Mouse (Mus musculus): ENCODE measurements around the gene Tor2a.

Tor2a gene

DNA sequence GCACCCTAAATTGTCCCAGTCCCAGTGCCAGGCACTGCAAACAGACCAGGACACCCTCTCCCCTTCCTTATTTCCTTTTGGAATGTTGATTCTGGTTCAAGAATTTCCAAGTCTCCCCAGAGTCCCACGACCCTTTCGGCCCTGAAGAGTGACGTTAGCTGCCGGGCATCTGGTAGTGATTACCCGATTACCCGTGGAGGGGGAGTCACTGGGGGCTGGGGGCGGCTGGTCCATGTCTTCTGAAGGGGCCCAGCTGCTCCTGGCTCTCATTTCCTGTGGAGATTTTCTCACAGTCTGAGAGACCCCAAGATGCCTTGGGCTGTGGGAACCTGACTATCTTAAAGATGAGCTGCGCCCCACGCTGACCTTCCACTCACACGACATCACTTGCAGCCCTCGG, 26.2 kb upstream of the Tor2a start:
- no peak for DNase-seq

DNA sequence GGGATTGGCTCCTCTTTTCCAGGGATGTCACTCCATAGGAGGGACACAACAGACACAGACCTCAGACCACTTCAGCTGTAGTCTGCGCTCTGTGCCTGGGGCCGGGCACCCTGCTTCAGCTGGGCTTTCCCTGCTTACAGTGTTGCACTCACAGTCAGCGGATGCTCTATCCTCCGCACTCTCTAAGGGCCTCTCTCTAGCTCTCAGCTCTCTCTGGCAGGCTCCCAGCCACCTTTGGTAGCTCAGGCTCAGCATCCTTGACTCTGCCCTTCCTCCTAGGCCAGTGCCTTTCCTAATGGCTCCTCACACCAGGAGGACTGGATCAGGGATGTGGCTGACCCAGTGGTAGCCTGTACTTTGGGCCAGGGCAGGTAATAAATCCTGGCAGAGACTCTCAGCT, 25.1 kb upstream of the Tor2a start:
- no peak for DNase-seq

DNA sequence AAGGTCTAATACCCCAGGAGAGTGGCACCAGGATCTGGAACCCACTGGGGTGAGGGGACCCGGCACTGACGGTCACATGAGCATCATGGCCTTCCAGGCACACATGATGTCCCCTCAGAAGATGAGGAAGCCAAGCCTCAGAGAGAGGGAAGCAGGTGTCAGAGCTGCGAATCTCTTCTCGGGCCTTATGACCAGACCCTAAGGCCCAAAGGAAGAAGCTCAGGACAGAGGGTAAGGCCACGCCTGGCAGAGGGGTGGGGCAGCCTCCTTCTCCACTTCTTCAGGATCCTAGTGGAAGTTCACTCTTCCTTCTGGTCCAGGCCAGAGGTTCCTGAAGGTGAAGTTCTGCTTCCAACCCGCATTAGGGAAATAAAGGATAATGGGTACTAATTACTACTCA, 24.3 kb upstream of the Tor2a start:
- DNase-seq = no peak

DNA sequence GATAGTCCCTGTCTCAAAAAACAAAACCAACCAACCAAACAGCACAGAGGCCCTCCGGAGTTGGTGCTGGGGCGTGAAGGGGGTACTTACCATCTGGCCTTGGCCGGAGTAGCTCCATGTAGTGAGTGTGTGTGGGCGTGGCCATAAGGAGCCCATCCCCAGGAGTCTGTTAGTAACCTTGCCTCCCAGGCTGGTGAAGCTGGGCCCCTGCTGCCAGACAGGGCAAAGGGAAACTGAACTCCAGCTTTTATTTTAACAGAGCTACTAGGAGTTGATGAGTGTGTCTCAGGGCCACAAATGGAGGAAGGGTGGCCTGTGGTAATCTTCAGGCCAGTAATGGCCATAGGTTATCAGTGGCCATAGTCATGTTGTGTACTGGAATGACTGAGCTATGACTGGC, 22.6 kb upstream of the Tor2a start:
- no peak for DNase-seq

DNA sequence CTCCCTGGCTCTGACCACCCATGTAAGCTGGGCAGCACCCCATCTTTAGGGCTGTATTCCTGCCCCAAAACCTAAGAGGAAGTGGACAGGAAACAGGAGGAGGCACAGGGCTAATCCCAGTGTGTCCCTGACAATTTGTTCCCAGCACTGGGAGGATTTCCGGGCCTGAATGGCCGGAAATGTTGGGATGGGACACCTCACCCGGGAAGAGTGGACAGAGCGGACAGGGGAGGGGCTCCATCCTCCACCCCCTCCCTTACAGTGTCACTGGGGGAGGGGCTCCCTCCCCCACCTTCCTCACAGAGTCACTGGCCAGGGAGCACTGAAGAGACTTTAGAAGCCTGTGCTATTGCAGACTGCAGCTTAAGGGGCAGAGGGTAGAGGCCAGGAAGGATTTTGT, 22.1 kb upstream of the Tor2a start:
- DNase-seq = no peak

DNA sequence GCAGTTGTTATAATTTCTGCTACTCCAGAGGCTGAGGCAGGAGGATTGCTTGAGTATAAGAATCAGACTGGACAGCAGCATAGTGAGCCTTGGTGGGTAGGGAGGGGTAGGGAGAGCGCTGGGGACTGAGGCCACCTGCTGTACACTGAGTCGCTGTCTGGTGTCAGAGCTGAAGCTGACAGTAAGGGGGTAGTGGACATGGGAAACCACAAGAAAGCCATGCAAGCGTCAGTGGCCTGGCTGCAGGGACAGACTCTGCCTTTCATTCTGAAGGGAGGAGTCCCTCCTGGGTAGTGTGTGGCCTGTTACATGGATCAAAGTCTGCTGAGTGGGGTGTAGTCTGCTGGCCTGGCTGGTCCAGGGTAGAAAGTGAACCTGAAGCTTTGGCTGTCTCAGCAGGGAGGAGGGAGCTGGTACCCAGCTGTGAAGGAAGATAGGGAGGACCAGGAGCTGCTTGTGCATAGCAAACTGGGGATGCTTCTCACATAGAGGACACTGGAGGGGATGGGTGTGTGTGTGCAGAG, 20.7 kb upstream of the Tor2a start:
- DNase-seq = no peak

DNA sequence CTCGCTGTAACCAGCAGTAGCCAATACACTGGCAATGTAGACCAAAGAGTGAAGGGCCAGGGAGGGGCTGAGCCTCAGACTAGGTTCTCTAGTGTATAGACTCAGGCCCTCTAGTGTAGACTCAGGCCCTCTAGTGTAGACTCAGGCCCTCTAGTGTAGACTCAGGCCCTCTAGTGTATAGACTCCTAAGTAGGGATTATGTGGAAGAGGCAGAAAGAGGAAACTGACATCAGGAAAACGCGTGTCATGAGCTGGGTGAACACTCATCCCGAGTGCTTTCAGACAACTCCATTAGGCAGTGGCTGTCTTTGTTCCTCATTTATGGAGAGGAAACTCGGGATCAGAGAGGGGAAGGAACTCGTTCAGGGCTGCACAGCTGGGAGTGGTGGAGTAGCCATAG, 20.0 kb upstream of the Tor2a start:
- DNase-seq = no peak

DNA sequence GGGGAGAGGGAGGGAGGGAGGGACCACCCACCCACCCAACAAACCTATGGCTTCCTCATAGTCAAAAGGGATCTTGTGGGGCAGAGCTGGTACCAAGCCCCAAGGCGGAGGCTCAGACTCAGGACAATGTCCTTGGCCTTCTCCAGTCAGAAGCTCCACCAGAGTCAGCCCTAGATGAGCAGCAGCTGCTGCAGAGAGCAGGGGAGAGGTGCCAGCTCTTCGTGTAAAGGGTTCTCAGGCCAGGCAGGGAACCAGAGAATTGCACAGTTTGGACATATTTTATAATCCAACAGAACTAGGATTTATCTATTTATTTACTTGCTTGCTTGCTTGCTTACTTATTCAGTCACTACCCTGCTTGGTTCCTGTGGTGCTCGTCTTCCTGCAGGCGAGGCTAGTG, 17.7 kb upstream of the Tor2a start:
- no peak for DNase-seq

DNA sequence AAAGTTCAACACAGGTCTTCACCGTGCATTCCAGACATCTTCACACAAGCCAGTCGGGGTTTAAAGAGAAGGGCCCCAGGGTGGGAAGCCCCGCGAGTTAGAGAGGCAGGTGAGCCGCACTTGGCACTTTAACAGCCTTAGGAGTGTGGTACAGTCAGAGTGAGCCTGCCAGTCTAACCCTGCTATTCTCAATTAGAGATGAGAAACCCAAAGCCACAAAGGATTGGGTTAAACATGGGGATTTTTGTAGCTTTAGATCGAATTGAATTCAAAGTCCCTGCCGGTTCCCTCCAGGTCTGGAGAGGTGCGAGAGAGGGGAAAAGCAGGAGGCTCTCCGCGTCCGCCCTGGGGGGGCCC, 16.1 kb upstream of the Tor2a start, which contains the start of gene 6330409D20Rik:
Gene 6330409D20Rik (minus strand): TSS at position 101 of the 357 bp plus-strand sequence.
- no peak for DNase-seq

DNA sequence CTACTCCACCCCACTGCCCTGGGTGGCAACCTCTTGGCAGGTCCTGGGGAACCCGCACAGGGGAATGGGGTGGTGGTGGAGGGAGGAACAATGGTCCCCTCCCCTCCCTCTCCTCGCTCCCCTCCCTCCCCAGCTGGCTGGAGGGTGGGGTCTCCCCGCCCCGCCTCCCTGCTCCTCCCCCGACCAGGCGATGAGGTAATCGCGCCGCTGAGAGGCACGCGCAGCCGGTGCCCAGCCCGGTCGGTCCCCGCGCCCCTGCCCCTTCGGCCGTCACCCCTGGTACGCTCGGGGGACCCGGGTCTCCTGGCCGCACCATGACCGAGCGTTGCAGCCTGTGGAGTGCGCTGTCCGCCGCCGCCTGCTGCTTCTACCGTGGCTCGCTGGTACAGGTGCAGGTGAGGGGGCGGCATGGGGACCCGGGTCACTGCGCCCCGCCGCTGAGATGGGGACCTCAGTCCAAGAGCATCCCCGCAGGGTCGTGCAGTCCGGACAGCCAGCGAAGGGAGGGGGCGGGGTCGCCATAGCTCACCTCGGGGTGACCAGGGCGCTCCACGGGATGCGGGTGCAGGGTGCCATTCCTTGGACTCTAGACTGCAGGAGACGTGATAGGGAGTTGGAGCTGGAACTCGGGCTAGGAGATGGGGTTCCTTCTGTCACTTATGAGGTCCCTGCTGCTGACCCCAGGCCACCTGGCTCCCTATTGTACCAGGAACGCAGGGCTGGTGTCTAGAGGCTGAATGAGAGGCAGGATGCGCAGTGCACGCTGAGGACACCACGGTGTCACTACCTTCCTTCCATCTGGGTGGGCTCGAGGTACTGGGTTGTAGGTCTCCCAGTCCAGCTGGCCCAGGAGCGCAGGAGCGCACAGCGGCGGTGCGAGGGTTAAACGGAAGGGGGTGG, 15.5 kb upstream of the Tor2a start:
- DNase-seq = peak; percentile 69 to 84

DNA sequence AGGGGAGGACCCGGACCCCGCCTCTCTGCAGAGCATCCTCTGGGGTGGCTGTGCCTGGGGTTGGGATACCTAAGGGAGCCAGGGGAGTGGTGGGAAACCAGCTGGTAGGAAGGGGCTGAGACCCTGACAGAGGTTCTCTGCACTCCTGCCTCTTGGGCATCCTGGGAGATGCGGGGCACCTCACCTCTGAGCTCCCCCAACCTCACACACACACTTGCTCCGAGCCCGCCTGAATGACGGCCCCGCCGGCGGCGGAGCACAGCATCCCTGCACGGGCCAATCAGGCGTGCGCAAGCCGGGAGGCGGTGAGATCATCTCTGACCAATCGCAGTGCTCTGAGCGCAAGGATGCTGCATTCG, 14.9 kb upstream of the Tor2a start:
- DNase-seq = peak; percentile 89 to 93

DNA sequence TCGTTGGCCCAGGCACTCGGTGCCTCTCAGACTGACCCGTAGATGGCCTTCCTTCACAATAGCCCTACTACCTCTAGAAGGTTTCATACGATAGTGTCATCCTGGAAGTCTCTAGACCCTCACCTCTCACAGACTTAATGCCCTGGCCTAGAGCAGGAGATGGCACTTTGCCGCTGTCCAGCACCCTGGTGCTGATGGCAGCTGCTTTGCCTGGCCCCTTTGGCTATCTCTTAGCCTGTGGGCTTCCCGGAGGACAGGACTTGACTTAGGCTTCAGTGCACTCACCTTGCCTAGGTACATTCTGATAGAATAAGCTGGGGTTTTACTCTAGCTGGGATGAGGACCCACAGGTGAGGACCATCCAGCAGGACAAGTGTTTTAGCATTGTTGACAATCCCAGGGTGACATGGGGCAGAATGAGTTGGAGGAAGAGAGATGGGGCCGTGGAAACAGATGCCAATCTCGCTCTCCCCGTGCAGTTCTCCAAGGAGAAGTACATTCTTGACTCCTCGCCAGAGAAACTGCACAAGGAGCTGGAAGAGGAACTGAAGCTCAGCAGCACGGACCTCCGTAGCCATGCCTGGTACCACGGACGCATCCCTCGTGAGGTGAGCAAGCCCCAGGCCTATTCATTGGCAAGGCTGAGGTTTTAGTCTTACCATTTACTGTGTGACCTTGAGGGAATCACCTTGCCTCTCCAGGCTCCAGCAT, 12.6 kb upstream of the Tor2a start:
- no peak for DNase-seq

DNA sequence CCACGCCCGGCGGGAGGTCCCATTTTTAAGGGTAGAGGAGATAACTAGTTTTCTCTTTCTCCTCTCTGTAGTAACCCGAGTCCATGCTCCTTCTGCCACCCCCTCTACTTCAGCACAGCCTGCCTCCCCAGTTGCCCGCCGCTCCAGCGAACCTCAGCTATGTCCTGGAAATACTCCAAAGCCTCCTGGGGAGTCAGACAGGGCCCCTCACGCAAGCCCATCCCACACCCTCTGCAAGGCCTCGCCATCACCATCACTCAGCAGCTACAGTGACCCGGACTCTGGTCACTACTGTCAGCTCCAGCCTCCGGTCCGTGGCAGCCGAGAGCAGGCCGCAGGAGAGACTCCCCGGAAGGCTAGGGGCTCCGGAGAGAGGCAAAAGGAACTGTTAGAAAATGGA, 8.0 kb upstream of the Tor2a start:
- no peak for DNase-seq

DNA sequence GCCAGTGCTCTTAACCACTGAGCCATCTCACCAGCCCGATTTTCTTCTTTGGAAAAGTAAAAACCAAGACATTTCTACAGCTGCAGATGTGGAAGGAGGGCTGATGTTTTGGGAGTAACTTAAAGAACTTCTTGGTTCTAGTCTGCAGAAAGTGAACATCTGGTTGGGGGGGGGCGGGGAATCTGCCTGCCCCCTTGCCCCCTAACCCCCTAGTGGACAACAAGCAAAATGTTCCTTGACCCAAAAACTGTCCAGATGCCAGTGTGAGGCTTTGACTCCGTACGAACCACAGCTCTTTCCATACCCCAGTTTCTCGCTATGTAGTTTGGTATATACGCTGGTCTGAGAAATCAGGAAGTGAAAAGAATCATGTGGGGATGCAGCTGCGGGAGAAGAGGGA, 6.8 kb upstream of the Tor2a start:
- no peak for DNase-seq

DNA sequence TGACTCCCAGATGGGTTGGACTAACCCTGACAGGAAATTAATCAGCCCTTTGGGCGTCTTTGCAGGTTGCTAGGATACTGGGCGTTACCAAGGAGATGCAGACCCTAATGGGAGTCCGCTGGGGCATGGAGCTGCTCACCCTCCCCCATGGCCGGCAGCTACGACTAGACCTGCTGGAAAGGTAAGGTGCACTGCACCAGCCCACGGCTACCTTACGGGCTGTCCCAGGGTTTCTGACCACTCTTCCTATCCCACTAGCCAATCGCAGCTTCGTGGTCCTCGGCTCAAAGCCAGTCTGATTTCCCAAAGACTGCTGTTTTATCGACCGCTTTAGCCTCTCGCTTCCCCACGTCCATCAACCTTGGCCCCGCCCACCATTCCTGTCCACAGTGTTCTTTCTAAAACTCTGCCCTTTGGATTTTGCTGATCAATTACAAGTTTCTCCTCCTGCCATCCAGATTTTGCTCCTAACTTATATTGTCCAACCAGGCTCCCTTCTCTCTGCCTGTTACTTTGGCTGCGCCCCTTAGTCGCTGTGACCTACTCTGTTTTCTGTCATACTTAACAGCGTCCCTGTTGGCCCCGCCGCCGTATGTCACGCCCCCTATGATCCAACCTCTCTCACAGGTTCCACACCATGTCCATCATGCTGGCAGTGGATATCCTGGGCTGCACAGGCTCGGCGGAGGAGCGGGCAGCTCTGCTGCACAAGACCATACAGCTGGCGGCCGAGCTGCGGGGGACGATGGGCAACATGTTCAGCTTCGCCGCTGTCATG, 6.0 kb upstream of the Tor2a start:
- no peak for DNase-seq

DNA sequence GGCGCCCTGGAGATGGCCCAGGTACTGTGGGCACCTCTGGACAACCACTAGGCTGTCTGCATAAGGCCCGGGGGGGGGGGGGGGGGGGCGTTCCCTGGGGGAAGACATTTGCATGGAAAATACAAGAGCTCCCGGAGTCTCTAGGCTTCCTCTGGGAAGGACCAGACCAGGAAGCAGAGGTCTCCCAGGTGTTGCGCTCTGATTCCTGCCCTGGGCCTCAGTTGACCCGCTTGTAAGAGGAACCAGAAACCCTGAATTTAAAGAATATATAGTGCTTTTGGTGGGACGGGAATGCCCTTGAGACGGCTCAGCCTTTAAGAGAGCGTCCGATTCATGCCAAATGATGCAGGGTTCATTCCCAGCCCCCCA, 5.4 kb upstream of the Tor2a start:
- no peak for DNase-seq

DNA sequence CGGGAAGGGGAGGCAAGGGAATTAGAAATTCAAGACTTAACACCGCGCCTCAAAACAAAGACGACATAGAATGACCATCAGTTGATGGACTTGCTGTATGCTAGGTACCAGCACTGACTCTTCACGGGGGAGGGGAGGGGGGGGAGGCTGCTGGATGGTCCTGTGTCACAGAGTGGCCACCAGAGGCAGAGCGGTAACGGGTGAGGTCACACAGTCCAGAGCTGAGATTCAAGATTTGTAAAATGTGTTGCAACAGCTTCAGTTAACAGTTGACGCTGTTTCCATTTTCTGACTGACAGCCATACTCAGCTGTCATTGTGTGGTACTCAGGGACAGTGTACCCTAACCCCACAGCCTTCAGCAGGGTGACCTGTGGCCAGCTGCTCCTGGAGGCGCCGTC, 4.9 kb upstream of the Tor2a start:
- DNase-seq = no peak

DNA sequence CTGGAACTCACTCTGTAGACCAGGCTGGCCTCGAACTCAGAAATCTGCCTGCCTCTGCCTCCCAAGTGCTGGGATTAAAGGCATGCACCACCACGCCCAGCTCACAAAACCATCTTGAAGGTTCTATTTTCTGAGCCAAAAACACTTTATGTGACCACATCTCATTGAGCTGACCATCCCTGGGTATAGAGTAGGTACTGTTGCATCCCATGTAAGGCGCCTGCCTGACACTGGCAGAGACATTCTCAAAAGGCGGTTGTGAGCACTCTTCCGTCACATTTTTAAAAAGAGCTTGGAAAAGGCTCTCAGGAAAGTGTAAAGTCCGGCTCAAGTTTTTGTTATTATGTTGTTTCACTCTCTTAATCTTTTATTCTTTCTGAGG, 369 bp upstream of the Tor2a start:
- no peak for DNase-seq

DNA sequence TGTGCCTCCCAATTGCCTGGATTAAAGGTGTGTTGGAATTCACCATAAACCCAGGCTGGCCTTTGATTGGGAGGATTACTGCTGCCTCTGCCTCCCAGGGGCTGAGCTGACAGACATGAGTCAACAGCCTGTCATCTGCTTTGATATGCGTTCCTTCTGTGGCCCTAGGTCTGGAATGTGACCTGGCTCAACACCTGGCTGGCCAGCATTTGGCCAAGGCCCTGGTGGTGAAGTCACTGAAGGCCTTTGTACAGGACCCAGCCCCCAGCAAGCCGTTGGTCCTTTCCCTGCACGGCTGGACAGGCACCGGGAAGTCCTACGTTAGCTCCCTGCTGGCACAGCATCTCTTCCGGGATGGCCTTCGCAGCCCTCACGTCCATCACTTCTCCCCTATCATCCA, 1.5 kb downstream of the Tor2a start:
- DNase-seq = no peak

DNA sequence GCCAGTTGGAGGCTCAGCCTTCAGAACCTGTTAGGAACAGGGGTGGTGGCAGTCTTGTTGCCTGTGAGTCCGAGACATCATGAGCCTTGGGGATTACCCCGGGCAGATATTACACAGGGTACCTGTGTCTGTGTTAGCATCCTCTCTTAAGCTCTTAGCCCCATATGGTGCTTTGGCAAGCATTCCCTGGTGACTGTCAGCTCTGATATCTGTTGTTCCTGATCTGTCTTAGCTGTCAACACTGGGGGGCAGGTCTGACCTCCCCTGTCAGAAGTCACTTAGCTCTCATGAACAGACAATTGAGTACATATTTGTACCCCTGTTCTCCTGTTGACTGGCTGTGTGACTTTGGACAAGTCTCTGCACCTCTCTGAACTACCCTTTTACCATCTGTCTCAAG, 2.0 kb downstream of the Tor2a start:
- DNase-seq = peak in 1 of 2 experiments; percentile 32

DNA sequence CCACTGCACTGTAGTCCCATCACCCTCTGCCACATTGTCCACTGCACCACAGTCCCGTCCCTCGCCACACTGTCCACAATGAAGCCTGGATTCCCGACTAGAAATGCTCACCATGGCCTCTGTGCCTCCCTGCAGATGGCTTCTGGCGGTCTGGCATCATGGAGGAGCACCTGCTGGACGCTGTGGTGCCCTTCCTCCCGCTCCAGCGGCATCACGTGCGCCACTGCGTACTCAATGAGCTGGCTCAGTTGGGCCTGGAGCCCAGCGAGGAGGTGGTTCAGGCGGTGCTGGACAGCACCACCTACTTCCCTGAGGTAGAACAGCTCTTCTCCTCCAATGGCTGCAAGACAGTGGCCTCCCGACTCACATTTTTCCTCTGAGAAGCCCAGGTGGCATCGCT, 4.3 kb downstream of the Tor2a start:
- DNase-seq = peak in 1 of 2 experiments; percentile 32

DNA sequence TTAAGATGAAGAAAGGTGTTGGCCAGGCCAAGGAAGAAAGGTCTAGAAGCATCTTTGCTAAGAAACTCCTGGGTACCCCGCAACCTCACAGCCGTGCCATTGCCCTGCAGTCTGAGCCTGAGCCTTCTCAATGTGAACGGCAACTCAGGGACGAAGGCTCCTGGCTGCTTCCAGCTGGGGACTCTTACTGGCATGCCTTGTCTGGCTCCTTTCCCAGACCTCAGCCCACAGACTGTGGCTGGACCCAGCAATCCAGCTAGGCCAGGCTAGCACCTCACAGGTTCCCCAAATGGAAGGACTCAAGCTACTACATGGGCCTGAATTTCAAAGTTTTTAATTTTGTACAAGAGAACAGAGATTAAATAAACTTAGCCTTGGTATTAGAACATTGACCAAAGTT, 4.8 kb downstream of the Tor2a start:
- DNase-seq = no peak

DNA sequence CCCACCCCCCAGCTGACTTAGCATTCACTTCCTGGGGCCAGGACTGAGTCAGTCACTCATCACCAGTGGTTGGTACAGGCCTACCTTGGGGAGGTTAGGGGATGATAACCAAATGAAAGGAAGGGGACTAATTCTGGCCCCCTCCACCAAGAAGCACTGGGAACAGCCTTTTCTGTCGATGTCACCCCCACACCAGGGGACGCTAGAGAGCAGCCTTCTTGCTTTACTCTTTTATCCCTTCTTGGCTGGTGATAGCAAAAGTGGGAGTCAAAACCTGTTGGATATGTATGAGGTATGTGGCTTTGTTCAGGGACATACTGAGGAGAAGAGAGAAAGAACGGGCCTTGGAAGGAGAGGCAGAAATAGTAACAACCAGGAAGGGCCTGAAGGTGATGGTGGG, 6.3 kb downstream of the Tor2a start:
- no peak for DNase-seq

DNA sequence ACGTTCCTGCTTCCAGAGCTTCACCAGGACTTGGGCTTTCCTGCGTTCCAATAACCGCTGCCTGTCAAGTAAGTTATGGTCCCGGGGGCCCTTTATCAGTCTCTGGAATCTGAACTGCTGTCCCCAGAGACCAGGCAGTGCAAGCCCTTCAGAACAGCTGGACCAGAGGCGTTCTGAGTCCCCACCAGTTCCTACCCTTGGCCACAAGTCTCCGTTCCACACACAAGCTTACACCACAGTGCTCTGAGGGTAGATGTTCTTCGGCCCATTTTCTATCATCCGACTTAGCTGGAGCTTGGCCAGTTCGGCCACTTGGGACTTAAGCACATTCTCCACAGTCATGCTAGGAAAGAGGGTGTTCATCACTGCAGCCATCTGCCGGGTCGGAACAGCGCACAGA, 10.2 kb downstream of the Tor2a start:
- DNase-seq = no peak

All from cerebellum, postnatal 36 days (tissue).